Mouse (Mus musculus) kidney, adult 10 weeks (tissue): ENCODE data around the gene Zfp68. TPM values are rescaled to one million over a fixed set of nuclear protein-coding genes. Genes with fewer than 3 reads are reported as not detected.

ENCODE experiments used
- polyA plus RNA-seq: library from polyadenylated mRNA; stranded (reverse); fragments of 350-450 nt; fragmentation: Illumina TruSeq; extraction: RNeasy Lipid Tissue Mini Kit (QIAGEN cat#74804); gene quantifications from one replicate; pipeline ENCODE4 v1.2.3, GENCODE M21; 2014; ENCODE audit warnings: low read depth, low replicate concordance

The Zfp68 gene
- polyA plus RNA-seq = 85.1 TPM

GRCm38 (mm10) chr5:138619211-138620128 lies at the start of gene Zfp68:
TSS of gene Zfp68 (minus strand) at chr5:138619761.

DNA sequence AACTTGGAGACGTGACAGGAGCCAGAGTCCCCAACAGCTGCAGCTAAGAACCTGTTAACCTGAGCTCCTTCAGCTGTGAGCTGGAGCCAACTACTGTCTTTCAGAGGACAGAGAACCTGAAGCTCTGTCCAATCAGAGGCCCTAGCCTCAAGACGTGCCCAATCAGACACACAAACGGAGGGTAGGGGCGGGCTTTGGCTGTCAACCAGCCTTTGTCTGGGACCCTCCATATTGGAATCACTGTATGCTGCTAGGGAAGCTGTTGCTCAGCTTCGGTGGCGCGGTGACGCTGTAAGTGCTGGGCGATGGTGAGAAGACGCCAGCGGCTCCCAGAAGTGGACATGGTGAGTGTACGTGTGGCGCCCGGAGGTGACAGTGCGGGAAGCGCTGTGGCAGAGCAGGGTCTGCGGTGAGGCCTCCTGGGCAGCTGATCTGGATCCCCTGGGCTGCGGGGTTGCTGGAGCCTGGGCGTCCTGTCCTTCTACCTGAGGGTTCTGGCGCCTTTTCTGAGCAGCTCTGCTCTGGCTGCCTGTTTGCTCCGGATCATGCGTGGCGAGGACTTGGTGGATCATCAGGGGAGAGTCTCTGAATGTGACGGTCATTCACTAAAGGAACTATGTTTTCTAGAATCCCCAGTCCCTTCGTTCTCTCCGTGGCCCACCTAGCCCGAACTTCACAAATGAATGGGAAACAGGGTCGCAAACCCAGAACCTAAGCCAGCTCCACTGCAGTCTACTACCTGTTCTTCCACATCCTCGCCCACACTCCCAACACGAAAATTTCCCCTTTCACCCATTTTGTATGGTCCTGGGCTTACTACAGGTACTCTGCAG lies 3.3 kb upstream of the Zfp68 start, which contains the start of gene A430033K04Rik:
Gene A430033K04Rik, plus strand, starts transcription at position 215 of the 833 bp plus-strand sequence.

DNA sequence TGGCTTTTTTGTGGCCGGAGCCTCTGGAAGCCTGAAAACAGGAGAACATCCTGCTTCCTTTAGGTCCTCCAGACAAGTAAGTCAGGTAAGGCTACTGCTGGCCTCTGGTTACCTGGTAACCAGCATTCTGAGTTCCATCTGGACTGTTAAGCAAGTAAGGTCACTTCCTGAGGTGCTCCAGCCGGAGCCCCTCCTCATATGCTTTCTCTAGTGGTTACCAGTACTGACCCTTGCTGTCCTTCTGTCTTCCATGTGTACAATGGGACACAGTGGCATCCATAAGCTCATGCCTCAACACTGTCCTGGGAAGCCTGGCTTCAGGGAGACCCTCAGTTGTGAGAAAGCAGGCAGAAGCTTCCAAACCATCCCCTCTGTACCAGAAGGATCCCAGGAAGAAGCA lies 54.9 kb downstream of the Zfp68 start, which contains the start of gene 1700123K08Rik:
Gene 1700123K08Rik, minus strand, starts transcription at position 101 of the 400 bp plus-strand sequence.

Other genes with a start within 250 kb of the Zfp68 start
- gene Zfp157, start 178.3 kb downstream of the Zfp68 start, polyA plus RNA-seq = 24.4 TPM
- not detected for gene 1700123K08Rik, start 55.0 kb downstream of the Zfp68 start, polyA plus RNA-seq
- 11.7 TPM for gene A430033K04Rik, start 3.1 kb upstream of the Zfp68 start, polyA plus RNA-seq
- gene Fam20c, start 134.8 kb upstream of the Zfp68 start, polyA plus RNA-seq = 5.1 TPM
- gene Gm5294, start 200.3 kb upstream of the Zfp68 start, polyA plus RNA-seq = not detected